In the genomic region with DNA sequence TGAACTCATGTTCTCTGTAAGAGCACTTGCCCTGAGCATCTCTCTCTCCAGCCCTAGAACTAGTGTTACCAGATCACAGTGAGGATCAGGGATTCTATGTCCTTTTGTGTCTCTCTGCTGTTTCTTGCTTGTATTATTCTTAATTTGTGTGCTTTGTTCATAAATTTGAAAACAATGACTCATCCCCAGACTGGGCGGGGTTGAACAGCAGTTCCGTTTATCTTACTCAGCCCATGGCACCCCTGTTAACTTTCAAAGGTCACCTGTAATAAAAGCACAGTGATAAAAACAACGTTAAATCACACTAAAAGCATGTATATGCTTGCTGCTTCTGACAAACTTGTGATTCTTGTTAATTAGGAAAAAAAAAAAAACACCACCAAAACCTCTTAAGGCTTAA, we compare ENCODE assay signal across 16 mouse cellular contexts. TPM values are rescaled to one million over a fixed set of nuclear protein-coding genes. Genes with fewer than 3 reads are reported as not detected.
DNase-seq lines count a peak whose midpoint lies in the region; ATAC-seq lines count a peak whose summit lies in the region.
"Had no signal": no experiment of that assay in that cellular context is flagged by ENCODE, and none has a peak within 500 bp of the region (broad histone marks: within the 10 kb centered on the region; RNA-seq: fewer than 3 reads in every experiment).

No protein-coding gene starts in this region.

- H3K36me3 ChIP-seq in midbrain, embryonic 11.5 days (ENCODE audit: control insufficient read depth, insufficient read depth, low read length): no peaks in the 10 kb centered on the region
- H3K36me3 ChIP-seq: neural tube, embryonic 15.5 days had no signal

- 87% methylated on average over 3 of the region's 3 CpGs for WGBS in midbrain, embryonic 11.5 days

- DNase-seq in urinary bladder, postnatal 14 days (ENCODE audit: low spot score): peak; percentile 21
- DNase-seq in urinary bladder, adult 18-20 months (ENCODE audit: low spot score in 2 of 2): no peak
- DNase-seq in adrenal gland, postnatal 14 days: peak; percentile 52
- DNase-seq in liver: peak; percentile 54
- no peak for DNase-seq in frontal cortex, postnatal 36 days (ENCODE audit: low spot score in 2 of 2)
- no peak for DNase-seq in left cerebral cortex, postnatal 14 days (ENCODE audit: low spot score in 2 of 2)
- DNase-seq in midbrain, embryonic 11.5 days (ENCODE audit: low spot score, missing footprints): no peak
- DNase-seq: cerebellum, adult 8-10 months; heart, postnatal 4 days; kidney, adult 11 months; kidney, postnatal 10 days; layer of hippocampus, postnatal 36 days had no signal

- H3K4me1 ChIP-seq in midbrain, embryonic 11.5 days (ENCODE audit: control insufficient read depth, insufficient read depth, low read length): peaks cover 10% of the 10 kb centered on the region

- H3K27me3 ChIP-seq in midbrain, embryonic 11.5 days (ENCODE audit: control insufficient read depth, insufficient read depth, low read length): no peaks in the 10 kb centered on the region
- H3K27me3 ChIP-seq: heart, embryonic 12.5 days; limb, embryonic 12.5 days; neural tube, embryonic 15.5 days had no signal

- 0 out of 2 replicates have a peak, but pooled peaks have one; percentile 24 for ATAC-seq in monocyte, adult 5-6 weeks (replicated peaks; ENCODE audit: insufficient number of reproducible peaks, low FRiP score, low TSS enrichment, poor library complexity, severe bottlenecking)
- no peak for ATAC-seq in midbrain, embryonic 11.5 days (ENCODE audit: low FRiP score)

- H3K4me2 ChIP-seq in midbrain, embryonic 11.5 days: no peak overlapping the region
- H3K4me2 ChIP-seq: heart, embryonic 12.5 days; limb, embryonic 12.5 days; neural tube, embryonic 15.5 days had no signal

- no peak overlapping the region for H3K27ac ChIP-seq in midbrain, embryonic 11.5 days (ENCODE audit: low read depth, low read length)
- H3K27ac ChIP-seq: limb, embryonic 12.5 days; neural tube, embryonic 15.5 days had no signal

- H3K9ac ChIP-seq in midbrain, embryonic 11.5 days (ENCODE audit: low read length): no peak overlapping the region
- H3K9ac ChIP-seq: heart, embryonic 12.5 days; limb, embryonic 12.5 days; neural tube, embryonic 15.5 days had no signal

- no peak overlapping the region for H3K4me3 ChIP-seq in midbrain, embryonic 11.5 days (ENCODE audit: low read depth, low read length)
- H3K4me3 ChIP-seq: heart, embryonic 12.5 days; limb, embryonic 12.5 days; neural tube, embryonic 15.5 days had no signal

- intact Hi-C loops in left cerebral cortex, postnatal 14 days (cut with DNase I): no loop called here

- no peaks in the 10 kb centered on the region for H3K9me3 ChIP-seq in midbrain, embryonic 11.5 days (ENCODE audit: control insufficient read depth, low read length)
- H3K9me3 ChIP-seq: heart, embryonic 12.5 days; limb, embryonic 12.5 days; neural tube, embryonic 15.5 days had no signal

RNA-seq across cellular contexts. Expression of gene Asxl1, which starts 3.0 kb away (rescaled TPM):
- total RNA-seq in adrenal gland, postnatal 14 days (2021): 24.8 and 29.8 TPM in 2 replicates
- total RNA-seq in monocyte, adult 5-6 weeks (2017): 30.4 to 36.5 TPM (median 34.3 TPM) in 3 replicates
- 10 to 100 TPM; 39.4 to 39.7 TPM for total RNA-seq in left cerebral cortex, postnatal 14 days (2021)
- polyA plus RNA-seq in midbrain, embryonic 11.5 days (2014; fragmentation: Nextera tagmentation; extraction: Ambion mirVana): 19.6 TPM in 2 replicates

RNA-seq across cellular contexts. Expression of gene Kif3b, which starts 51.4 kb away (rescaled TPM):
- total RNA-seq in adrenal gland, postnatal 14 days (2021): 22.5 and 24.4 TPM in 2 replicates
- total RNA-seq in monocyte, adult 5-6 weeks (2017): 27.2 to 38.3 TPM (median 34.8 TPM) in 3 replicates
- total RNA-seq in left cerebral cortex, postnatal 14 days (2021): 10 to 100 TPM; 69.2 to 74.3 TPM
- 7.5 and 9.4 TPM in 2 replicates for polyA plus RNA-seq in midbrain, embryonic 11.5 days (2014; fragmentation: Nextera tagmentation; extraction: Ambion mirVana)

Comparison
In these comparisons a context has a peak if more than half of its experiments do, and no peak if none do; other contexts are left out.
1. DNase-seq: peak in urinary bladder, postnatal 14 days (single experiment), adrenal gland, postnatal 14 days (single experiment) and liver (single experiment); none in urinary bladder, adult 18-20 months (0 of 2), frontal cortex, postnatal 36 days (0 of 2), left cerebral cortex, postnatal 14 days (0 of 2) and midbrain, embryonic 11.5 days (single experiment).